Mouse (Mus musculus): ENCODE data around the gene Crybg2.

The Crybg2 gene

DNA sequence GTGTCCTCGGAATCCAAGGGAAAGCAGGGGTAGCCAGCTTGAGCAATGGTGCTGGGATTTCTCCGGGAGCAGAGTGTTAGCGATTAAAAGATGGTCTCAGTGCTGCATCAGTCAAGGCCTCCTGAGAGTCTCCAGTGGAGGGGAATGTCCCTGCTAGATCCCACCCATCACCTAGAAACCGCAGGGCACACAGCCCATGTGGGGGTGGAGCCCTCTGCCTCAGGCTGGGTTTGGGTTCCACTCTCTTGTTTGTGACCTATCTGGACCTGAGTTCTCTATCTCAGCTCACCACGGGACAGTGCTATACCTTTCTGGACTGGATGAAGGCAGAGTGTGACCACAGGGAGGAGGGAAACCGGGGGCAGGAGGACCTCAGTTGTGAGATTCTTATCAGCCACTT, 1.7 kb upstream of the Crybg2 start:
- DNase-seq (ENCODE audit: low spot score), result no peak

DNA sequence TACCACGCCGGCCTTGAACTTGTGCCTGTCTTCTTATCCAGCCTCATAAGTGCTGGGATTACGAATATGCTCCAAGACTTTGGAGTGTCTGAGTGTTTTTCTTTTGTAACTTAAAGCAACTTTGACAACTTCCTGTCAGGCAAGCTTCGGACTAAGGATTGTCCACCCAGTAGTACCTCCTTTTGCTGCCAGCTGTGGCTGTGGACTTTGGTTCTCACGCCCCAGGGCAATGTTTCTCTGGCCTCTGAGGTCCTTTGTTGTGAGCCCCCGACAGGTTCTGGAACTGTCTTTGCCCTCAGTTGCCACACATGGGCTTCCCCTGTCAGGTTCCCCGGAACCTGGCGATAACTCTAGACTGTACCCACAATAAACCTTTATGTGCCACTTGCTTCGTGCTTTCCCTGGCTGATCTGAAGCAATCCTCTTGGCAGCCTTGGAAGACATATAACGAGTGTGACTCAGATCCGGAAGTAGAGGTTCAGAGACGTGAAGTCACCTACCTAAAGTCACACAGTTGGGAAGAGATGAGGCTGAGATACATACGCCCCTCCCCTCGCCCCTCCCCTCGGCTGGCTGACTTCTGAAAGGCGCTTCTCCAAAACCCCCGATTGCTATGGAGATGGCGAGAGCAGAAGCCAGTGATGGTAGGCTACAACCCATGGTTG, 683 bp downstream of the Crybg2 start:
- no peak for DNase-seq (ENCODE audit: low spot score)

GRCm38 (mm10) chr4:134061944-134062446, 1.4 kb downstream of the Crybg2 start:
- DNase-seq (ENCODE audit: low spot score), result no peak

DNA sequence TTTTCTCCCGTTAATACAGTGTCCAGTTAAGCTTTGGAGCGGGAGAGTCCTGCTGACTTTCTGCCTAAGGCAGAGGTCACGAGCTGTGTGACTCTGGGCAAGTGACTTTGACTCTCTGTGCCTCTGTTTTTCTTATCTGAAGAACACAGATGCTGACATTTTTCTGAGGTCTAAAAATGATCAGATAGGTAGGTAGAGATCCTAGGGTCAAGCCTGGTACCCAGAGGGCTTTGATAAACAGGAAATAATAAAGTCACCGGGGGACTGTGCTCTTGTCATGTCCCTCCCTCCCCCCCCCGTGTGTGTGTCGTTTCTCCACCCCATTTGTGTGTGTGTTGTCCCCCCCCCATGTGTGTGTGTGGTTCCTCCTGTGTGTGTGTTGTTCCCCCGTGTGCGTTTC, 1.9 kb downstream of the Crybg2 start:
- DNase-seq (ENCODE audit: low spot score), result no peak

- DNase-seq (ENCODE audit: low spot score), result no peak
Observed at GRCm38 (mm10) chr4:134065431-134066004, 4.9 kb downstream of the Crybg2 start.

DNA sequence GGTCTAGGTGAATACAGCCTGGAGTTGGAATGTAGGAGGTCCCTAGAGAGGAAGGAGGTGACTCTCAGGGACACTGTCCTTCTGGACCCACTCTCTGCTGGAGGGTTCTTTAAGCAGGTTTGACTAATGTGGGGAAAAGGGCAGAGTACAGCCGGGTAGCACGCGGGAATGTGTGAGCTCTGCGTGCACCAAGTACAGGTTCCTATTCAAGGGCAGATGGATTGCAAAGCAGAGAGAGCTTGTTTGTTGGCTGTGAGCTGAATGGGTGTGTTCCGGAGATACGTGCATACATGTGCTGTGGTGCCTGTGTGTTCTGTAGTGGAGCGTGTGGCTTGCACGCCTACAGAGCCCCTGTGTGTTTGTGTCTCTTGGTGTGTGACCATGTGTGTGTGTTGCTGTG, 6.8 kb downstream of the Crybg2 start:
- DNase-seq (ENCODE audit: low spot score), result no peak

DNA sequence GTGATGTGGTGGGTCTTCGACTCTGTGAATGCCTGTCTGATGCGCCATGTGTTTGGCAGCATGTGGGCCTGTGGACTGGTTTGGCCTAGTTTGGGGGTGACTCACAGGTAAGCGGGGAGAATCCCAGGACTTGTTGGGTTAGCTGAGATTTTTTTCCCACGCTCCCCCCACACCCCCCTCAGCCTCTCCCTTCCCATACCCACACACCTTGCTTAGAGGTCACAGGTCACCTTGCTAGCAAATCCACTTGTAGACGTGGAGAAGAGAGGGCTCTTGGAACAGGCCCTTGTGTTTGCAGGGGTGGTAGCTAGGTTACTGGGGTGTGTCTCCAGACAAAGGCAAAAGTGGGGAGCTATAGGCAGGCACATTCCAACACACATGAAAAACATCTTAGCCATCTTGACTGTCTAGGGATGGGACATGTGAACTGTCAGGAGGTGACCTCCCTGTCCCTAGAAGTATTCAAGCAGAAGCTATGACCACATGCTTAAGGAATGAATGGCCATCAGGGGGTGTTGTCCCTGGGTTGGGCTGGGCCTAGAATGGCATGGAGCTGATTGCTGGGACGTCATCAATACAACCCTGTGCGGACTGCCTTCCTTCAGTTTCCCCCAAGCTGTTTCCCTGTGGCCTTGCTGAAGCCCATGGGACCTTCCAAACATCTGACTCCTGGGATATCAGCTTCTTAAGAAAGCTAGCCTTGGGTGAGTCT, 7.4 kb downstream of the Crybg2 start:
- no peak for DNase-seq (ENCODE audit: low spot score)

GRCm38 (mm10) chr4:134068793-134069580, 8.4 kb downstream of the Crybg2 start:
- no peak for DNase-seq (ENCODE audit: low spot score)

- no peak for DNase-seq (ENCODE audit: low spot score)
Observed at GRCm38 (mm10) chr4:134078694-134079093, 18.1 kb downstream of the Crybg2 start.

DNA sequence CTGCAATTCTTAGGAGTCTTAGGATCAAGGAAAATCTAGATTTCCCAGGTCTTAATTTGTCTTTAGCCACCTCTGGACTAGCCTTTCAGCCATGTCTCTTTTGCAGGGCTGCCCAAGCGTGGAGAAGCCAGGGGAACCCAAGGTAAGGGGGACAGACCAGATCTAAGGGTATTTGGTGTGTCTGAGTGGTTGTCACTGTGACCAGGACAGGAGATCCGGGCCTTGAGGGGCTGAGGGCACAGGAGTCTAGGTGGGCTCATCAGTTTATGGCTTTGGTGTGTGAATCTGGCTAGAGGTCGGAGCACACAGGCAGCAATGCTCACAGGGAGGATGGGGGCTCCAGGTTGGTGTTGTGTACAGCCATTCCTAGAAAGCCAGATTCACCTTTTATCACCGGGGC, 20.1 kb downstream of the Crybg2 start:
- no peak for DNase-seq (ENCODE audit: low spot score)

DNA sequence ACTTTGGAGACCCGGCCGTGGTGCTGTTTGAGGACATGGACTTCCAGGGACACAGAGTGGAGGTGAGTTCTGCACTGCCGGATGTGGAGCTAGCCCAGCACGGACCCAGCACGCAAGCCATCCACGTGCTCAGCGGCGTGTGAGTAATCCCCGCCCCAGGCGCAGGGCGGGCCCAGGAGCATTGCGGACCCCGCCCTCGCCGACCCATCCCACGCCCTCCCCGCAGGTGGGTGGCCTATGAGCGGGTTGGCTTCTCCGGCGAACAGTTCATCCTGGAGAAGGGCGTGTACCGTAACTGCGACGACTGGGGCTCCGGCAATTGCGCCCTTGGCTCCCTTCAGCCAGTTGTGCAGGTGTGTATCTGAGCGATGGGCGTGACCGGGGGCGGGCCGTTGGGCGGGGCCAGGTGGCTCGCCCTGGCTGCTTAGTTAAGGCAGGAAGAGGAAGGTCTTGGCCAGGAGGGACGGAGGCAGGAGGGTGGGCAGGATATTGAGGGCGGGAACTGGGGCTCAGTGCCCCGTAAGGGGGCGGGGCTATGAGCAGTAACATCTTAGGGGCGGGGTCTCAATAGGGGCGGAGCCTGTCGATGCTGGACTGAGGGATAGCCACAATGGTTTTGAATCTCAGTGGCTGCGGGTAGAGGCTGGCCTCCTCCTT, 21.2 kb downstream of the Crybg2 start:
- DNase-seq (ENCODE audit: low spot score), result peak; percentile 45

DNA sequence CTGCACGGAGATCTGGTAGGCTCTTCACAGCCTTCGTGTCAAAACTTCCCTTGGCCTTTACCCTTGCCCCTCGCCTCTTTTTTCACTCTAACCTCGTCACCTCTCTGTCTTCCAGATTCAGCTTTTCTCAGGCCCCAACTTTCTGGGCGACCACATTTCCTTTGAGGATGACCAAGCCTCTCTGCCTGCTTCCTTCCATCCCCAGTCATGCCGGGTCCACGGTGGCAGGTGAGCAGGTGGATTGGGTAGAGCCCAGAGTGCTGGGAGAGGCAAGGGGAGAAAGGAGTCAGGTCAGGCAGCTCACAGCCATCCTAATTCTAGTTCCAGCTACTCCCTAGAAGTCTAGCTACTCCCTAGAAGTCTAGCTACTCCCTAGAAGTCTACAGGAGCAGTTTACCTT, 21.8 kb downstream of the Crybg2 start:
- DNase-seq (ENCODE audit: low spot score), result no peak

GRCm38 (mm10) chr4:134084999-134085398, 24.4 kb downstream of the Crybg2 start:
- no peak for DNase-seq (ENCODE audit: low spot score)

GRCm38 (mm10) chr4:134087412-134087811, 26.8 kb downstream of the Crybg2 start:
- no peak for DNase-seq (ENCODE audit: low spot score)

GRCm38 (mm10) chr4:134089029-134089428, 28.4 kb downstream of the Crybg2 start:
- no peak for DNase-seq (ENCODE audit: low spot score)

DNA sequence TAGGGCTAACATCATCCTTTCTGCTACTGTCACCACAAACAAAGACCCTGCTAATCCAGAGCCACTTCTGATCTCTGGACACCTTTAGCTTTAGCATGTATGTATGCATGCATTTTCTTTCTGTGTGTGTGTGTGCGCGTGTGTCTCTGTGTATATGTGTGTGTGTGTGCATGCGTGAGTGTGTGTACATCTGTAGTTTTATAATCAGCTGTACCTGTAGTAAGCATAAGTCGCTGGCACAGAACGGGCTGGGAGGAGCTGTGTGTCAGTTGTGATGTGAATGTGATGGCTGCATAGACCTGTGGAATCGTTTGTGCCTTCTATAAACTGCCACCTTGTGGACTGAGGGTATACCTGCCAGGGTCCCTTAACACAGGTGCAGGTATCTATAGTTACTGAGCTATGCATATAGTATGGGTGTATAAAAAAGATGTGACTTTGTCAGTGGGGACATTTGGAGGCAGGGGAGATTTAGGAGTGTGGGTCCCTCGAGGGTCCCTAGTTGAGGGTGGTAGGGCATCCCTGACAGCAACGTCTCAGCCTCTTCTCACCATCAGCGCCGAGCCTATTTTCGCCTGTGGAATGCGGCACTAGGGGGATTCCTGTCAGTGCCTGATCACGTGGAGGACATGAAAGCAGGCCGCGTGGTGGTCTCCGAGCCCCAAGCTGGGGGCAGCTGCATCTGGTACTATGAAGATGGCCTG, 30.1 kb downstream of the Crybg2 start:
- no peak for DNase-seq (ENCODE audit: low spot score)

- DNase-seq (ENCODE audit: low spot score), result no peak
Observed at GRCm38 (mm10) chr4:134091225-134091529, 30.6 kb downstream of the Crybg2 start.

DNA sequence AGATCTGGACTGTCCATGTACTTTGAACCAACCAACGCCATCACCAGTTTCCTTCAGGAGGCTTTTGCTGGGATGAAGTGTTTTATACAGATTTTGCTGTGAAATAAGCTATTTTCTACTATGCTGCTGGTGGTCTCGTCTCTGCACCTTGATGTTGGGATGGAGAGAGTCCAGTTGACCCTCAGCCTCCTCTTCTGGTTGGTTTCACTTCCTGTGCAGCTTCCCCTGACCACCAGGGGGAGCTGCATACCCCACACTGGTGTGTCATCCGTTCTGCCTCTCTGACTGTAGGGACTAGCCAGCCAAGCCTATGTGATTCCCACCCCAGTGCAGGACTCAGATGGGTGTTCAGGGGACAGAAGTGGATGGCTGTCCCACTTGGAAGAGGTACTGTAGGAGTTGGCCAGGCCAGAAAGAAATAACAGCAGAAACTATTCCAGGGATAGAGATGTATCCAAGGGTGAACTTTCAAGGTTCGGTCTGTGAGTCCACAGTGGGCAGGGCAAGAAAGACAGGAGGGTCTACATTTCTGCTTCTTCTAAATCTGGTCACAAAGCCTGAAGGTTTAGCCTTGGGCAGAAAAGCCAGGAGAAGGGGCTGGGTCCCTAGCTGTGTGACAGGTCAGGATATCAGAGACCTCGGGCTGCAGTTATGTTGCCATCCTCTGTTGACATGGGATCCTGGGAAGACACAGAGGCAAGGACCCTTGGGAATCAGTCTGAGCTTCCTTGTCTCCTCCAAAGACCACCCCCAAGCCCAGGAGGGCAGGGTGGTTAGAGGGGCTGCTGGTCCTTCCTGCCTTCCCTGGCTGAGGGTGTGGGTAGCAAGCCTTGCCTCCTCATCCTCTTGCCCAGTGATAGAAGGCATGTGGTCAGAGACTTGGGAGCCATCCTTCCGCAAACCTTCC, 32.0 kb downstream of the Crybg2 start:
- DNase-seq (ENCODE audit: low spot score), result no peak

DNA sequence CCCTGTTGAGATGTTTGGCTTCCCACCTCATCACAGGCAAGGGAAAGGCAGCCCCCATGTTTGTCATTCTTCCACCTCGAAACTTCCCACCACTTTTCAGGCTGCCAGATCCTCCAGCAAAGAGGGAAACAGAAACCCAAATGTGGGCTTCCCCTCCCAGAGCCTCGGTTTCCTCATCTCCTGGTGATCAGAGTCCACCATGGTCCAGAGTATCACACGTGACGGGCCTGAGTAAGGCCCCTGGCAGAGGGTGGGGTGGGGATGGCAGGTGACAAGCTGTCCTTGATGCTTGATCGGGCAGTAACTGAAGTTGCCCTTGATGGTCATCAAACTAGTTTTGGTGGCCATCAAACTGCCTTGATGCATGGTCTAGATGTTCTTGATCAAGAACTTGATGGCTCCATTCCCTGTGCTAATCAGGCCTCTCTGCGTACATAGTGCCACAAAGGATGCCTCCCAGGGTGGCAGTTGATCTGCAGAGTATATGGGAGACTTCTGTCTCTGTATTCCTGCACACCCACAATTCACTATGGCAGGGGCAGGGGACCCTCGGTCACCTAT, 33.5 kb downstream of the Crybg2 start:
- DNase-seq (ENCODE audit: low spot score), result no peak

DNA sequence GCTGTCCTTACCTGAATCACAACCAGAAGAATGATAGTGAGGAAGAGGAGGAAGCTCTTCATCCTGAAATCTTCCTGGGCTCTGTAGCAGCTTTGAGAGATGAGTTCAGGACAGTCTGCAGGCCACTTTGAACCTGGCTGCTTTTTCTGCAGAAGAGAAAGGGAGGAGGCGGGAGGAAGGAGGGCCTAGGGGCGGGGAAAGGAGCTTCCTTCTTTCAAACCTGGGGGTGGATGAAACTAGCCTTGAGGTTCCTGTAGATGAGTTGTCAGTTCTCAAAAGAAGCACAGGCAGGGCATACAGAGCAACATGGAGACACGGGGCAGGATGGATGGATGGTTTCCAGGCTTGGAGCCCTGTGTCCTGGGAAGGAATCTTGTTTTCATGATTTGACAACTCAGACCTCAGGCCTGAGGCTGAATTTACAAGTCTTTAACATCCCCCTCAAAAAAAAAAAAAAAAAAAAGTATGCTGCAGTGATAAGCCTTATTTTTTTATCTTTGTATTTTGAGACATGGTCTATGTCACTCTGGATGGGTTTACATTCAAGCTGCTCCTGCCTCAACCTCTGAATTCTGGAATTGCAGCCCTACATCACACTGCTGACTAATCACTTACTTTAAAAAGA, 34.4 kb downstream of the Crybg2 start, which contains the start of gene Cd52:
TSS of gene Cd52 (minus strand) at position 160 of the 625 bp plus-strand sequence.
- DNase-seq (ENCODE audit: low spot score), result no peak

Measured in ovary, postnatal 10 days (tissue).